Mouse (Mus musculus): ENCODE measurements around the gene Ivns1abp. TPM values are rescaled to one million over a fixed set of nuclear protein-coding genes. Genes with fewer than 3 reads are reported as not detected.

Gene Ivns1abp
- 198 TPM for polyA plus RNA-seq (2017; shearing (Covaris generic))

DNA sequence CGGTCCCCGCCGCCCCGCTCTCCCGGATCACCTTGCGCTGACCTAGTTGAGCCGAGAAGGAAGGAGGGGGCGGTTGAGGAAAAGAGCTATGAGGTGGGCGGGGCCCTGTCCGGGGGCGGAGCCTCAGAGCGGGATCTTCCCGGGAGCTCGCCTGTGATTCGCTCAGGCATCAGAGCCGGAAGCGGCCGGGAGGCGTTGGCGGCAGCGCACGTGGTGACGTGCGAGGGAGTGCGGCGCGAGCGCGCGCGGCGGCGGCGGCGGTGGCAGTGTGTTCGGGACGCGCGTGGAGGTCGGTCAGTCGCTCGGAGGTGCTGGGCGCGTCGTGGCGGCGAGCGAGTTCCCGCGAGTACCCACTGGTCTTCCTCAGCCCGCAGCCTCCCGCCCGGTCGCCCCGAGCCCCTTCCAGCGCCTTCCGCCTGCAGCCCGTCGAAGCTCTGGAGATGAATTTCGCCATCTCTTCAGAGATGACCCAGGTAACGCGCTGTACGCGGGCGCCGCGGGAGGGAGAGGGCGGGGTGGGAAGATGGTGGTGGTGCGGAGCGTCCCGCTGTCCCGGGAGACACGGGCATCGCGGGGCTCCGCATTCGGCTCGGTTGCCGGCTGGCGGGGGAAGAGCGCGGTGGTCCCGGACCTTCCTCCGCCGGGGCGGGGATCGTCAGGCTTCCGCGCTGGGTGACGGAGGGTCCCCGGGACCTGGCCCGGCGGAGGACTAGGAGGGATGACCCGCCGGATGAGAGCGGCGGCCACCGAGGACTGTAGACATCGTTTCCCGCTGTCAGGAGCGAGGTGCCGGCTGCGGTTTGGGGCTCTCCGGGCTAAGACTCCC lies at the start of gene Ivns1abp:
Gene Ivns1abp (plus strand): TSS at position 195 of the 826 bp plus-strand sequence.

Other genes with a start within 250 kb of the Ivns1abp start
- 0.12 TPM for gene Gm47985, start 161.9 kb upstream of the Ivns1abp start, polyA plus RNA-seq (2017; shearing (Covaris generic))
- not detected for gene Gm8947, start 152.1 kb upstream of the Ivns1abp start, polyA plus RNA-seq (2017; shearing (Covaris generic))
- not detected for gene Gm47995, start 146.0 kb upstream of the Ivns1abp start, polyA plus RNA-seq (2017; shearing (Covaris generic))
- not detected for gene 3110040M04Rik, start 140.4 kb upstream of the Ivns1abp start, polyA plus RNA-seq (2017; shearing (Covaris generic))
- gene Gm47996, start 134.3 kb upstream of the Ivns1abp start, polyA plus RNA-seq (2017; shearing (Covaris generic)): not detected
- gene Swt1, start 84.0 kb downstream of the Ivns1abp start, polyA plus RNA-seq (2017; shearing (Covaris generic)): 38.3 TPM
- 74.3 TPM for gene Trmt1l, start 84.1 kb downstream of the Ivns1abp start, polyA plus RNA-seq (2017; shearing (Covaris generic))
- 84.6 TPM for gene Rnf2, start 156.5 kb downstream of the Ivns1abp start, polyA plus RNA-seq (2017; shearing (Covaris generic))
- 38.8 TPM for gene Fam129a, start 226.7 kb downstream of the Ivns1abp start, polyA plus RNA-seq (2017; shearing (Covaris generic))

All from CD4-positive, CD25-positive, alpha-beta regulatory T cell (primary cell).